Comparison of ENCODE assay signal across 21 mouse cellular contexts in the genomic region with DNA sequence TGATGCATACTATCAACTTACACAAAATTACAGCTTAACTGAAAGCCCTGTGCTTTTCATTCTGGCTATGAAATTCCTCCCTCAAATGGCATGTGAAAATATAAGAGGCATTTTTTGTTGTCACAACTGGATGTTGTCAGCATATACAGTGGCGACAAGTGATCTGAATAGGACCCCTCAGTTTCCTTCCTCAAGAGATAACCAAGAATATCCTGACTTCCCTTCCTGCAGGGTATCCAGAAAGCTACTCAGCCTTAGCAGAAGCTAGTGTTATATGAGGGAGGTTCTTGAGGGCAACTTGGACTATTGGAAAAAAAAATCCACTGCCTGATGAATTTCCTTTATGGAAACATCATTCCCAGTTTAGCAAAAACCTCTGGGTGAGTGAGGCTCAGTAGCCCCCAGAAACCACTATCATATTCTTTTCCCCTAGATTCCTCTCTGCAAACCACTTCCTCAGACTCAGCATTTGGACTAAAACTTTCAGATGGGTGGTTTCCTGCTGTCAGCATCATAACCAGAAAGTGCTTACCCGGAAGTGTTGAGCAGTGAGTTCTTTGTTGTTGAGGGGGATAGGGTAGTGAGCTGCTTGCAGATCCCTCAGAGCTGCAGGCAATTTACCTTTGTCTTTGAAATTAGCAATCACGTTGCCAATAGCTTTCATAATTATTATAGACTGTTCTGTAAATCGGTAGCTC.
DNase-seq lines count a peak whose midpoint lies in the region; ATAC-seq and TF ChIP-seq lines count a peak whose summit lies in the region.
"Had no signal": no experiment of that assay in that cellular context is flagged by ENCODE, and none has a peak within 500 bp of the region (broad histone marks: within the 10 kb centered on the region; RNA-seq: fewer than 3 reads in every experiment).

No protein-coding gene starts in this region.

- no peak for TF ChIP-seq EP300 in CH12.LX (IDR thresholded peaks at IDR 0.05; ENCODE audit: low read length)

- H3K9ac ChIP-seq in heart, embryonic 12.5 days = no peak overlapping the region
- no peak overlapping the region for H3K9ac ChIP-seq in CH12.LX (ENCODE audit: insufficient read depth, low read depth)
- H3K9ac ChIP-seq in liver, embryonic 13.5 days = no peak overlapping the region
- H3K9ac ChIP-seq: forebrain, embryonic 15.5 days; intestine, embryonic 15.5 days; limb, embryonic 12.5 days; neural tube, embryonic 12.5 days had no signal

- TF ChIP-seq CTCF in CH12.LX (conservative IDR thresholded peaks at IDR 0.05 in 1 of 2, IDR thresholded peaks at IDR 0.05 in 1 of 2; ENCODE audit: low read depth in 2 of 2, low read length in 2 of 2) = no peak

- WGBS in heart, embryonic 12.5 days = 48% methylated on average over 4 of the region's 4 CpGs
- WGBS in heart, embryonic 10.5 days = 63% methylated on average over 4 of the region's 4 CpGs
- 20% methylated on average over 4 of the region's 4 CpGs for WGBS in liver, embryonic 13.5 days (ENCODE audit: insufficient replicate concordance)

- H3K4me2 ChIP-seq in heart, embryonic 12.5 days = no peak overlapping the region
- no peak overlapping the region for H3K4me2 ChIP-seq in CH12.LX (ENCODE audit: insufficient read depth, low read depth, poor library complexity, severe bottlenecking)
- H3K4me2 ChIP-seq in liver, embryonic 13.5 days = no peak overlapping the region
- H3K4me2 ChIP-seq: forebrain, embryonic 15.5 days; intestine, embryonic 15.5 days; limb, embryonic 12.5 days; neural tube, embryonic 12.5 days had no signal

- in situ Hi-C loops in CH12.LX (cut with MboI; ENCODE audit: low pct_ligation_motif_present, low pct_unique_long_range_greater_than_20kb, low sequenced_read_pairs) = no loop called here

- no peaks in the 10 kb centered on the region for H3K27me3 ChIP-seq in heart, embryonic 12.5 days (replicated peaks)
- H3K27me3 ChIP-seq in heart, embryonic 10.5 days (ENCODE audit: insufficient read depth, poor library complexity, severe bottlenecking) = no peaks in the 10 kb centered on the region
- no peaks in the 10 kb centered on the region for H3K27me3 ChIP-seq in CH12.LX (replicated peaks)
- H3K27me3 ChIP-seq in liver, embryonic 13.5 days = no peaks in the 10 kb centered on the region
- H3K27me3 ChIP-seq: forebrain, embryonic 15.5 days; intestine, embryonic 15.5 days; limb, embryonic 12.5 days; neural tube, embryonic 12.5 days had no signal

- peak; percentile 57; the same call in 1 of the 2 replicates for ATAC-seq in heart, embryonic 12.5 days (ENCODE audit: insufficient number of reproducible peaks, low FRiP score)
- ATAC-seq in liver, embryonic 13.5 days (ENCODE audit: low read depth) = 0 out of 2 replicates have a peak, but pooled peaks have one; percentile 39
- ATAC-seq: forebrain, embryonic 15.5 days; intestine, embryonic 15.5 days had no signal

- H3K4me1 ChIP-seq in heart, embryonic 12.5 days (replicated peaks) = 0 out of 2 replicates have a peak, but pooled peaks cover 4% of the 10 kb centered on the region
- H3K4me1 ChIP-seq in heart, embryonic 10.5 days = no peaks in the 10 kb centered on the region
- H3K4me1 ChIP-seq in CH12.LX (ENCODE audit: control insufficient read depth in 1 of 2, insufficient read depth in 2 of 2) = no peaks in the 10 kb centered on the region
- H3K4me1 ChIP-seq in liver, embryonic 13.5 days (replicated peaks) = no peaks in the 10 kb centered on the region
- H3K4me1 ChIP-seq: forebrain, embryonic 15.5 days; intestine, embryonic 15.5 days; limb, embryonic 12.5 days; neural tube, embryonic 12.5 days had no signal

- TF ChIP-seq POLR2A in CH12.LX (IDR thresholded peaks at IDR 0.05; ENCODE audit: low read depth, low read length) = no peak

- no peaks in the 10 kb centered on the region for H3K79me2 ChIP-seq in CH12.LX (replicated peaks; ENCODE audit: control insufficient read depth, extremely low read depth, insufficient read depth, poor library complexity, severe bottlenecking)

- DNase-seq in heart, embryonic 10.5 days (ENCODE audit: low spot score) = no peak
- DNase-seq in CH12.LX (ENCODE audit: extremely low read depth) = no peak
- DNase-seq in liver, embryonic 13.5 days = no peak
- peak; percentile 38 for DNase-seq in thymus, postnatal 0 days (ENCODE audit: low spot score)
- no peak for DNase-seq in lung, postnatal 4 days
- DNase-seq in left cerebral cortex, postnatal 4 days = no peak
- DNase-seq in adrenal gland, postnatal 25 days = no peak
- DNase-seq: adrenal gland, postnatal 36 days; B cell, adult 2 months; gastrocnemius, postnatal 10 days; heart, postnatal 36 days; kidney, postnatal 25 days; layer of hippocampus, postnatal 36 days; lung, postnatal 10 days; midbrain, embryonic 14.5 days; right cerebral cortex, postnatal 4 days had no signal

- peak overlapping the region; percentile 44; the same call in 1 of the 2 replicates for H3K27ac ChIP-seq in heart, embryonic 12.5 days (ENCODE audit: poor library complexity, severe bottlenecking)
- H3K27ac ChIP-seq in heart, embryonic 10.5 days = no peak overlapping the region
- no peak overlapping the region for H3K27ac ChIP-seq in CH12.LX (ENCODE audit: insufficient read depth, low read depth)
- no peak overlapping the region for H3K27ac ChIP-seq in liver, embryonic 13.5 days
- H3K27ac ChIP-seq: forebrain, embryonic 15.5 days; intestine, embryonic 15.5 days; limb, embryonic 12.5 days; neural tube, embryonic 12.5 days had no signal

- no peaks in the 10 kb centered on the region for H3K9me3 ChIP-seq in heart, embryonic 12.5 days (replicated peaks)
- H3K9me3 ChIP-seq in heart, embryonic 10.5 days = no peaks in the 10 kb centered on the region
- H3K9me3 ChIP-seq in CH12.LX (replicated peaks; ENCODE audit: low read length) = no peaks in the 10 kb centered on the region
- H3K9me3 ChIP-seq in liver, embryonic 13.5 days (replicated peaks) = no peaks in the 10 kb centered on the region
- H3K9me3 ChIP-seq: forebrain, embryonic 15.5 days; intestine, embryonic 15.5 days; limb, embryonic 12.5 days; neural tube, embryonic 12.5 days had no signal

- H3K36me3 ChIP-seq in heart, embryonic 12.5 days = no peaks in the 10 kb centered on the region
- no peaks in the 10 kb centered on the region for H3K36me3 ChIP-seq in heart, embryonic 10.5 days
- no peaks in the 10 kb centered on the region for H3K36me3 ChIP-seq in CH12.LX (replicated peaks in 1 of 2; ENCODE audit: control insufficient read depth in 1 of 2, insufficient read depth in 1 of 2, low read length in 1 of 2)
- no peaks in the 10 kb centered on the region for H3K36me3 ChIP-seq in liver, embryonic 13.5 days
- H3K36me3 ChIP-seq: forebrain, embryonic 15.5 days; intestine, embryonic 15.5 days; limb, embryonic 12.5 days; neural tube, embryonic 12.5 days had no signal

- no peak overlapping the region for H3K4me3 ChIP-seq in heart, embryonic 12.5 days
- no peak overlapping the region for H3K4me3 ChIP-seq in heart, embryonic 10.5 days
- no peak overlapping the region for H3K4me3 ChIP-seq in CH12.LX (replicated peaks in 1 of 3; ENCODE audit: low read depth in 2 of 3, low read length in 2 of 3, poor library complexity in 1 of 3)
- H3K4me3 ChIP-seq in liver, embryonic 13.5 days (replicated peaks) = no peak overlapping the region
- H3K4me3 ChIP-seq: forebrain, embryonic 15.5 days; intestine, embryonic 15.5 days; limb, embryonic 12.5 days; neural tube, embryonic 12.5 days had no signal

- TF ChIP-seq RAD21 in CH12.LX (IDR thresholded peaks at IDR 0.05; ENCODE audit: low read depth, low read length) = no peak

- intact Hi-C loops in left cerebral cortex, postnatal 4 days (cut with DNase I) = no loop called here

- dilution Hi-C loops in CH12.LX (cut with MboI; ENCODE audit: extremely low pct_ligation_motif_present, extremely low pct_unique_long_range_greater_than_20kb, low sequenced_read_pairs) = no loop called here

TF ChIP-seq in CH12.LX, 34 proteins besides CTCF, POLR2A, EP300 and RAD21:
- TF ChIP-seq ELF1 (IDR thresholded peaks at IDR 0.05; ENCODE audit: low read depth, low read length) (0 out of 2 replicates have a peak, but pooled peaks have one; percentile 16), IRF4 (IDR thresholded peaks at IDR 0.05; ENCODE audit: low read depth, low read length) (no peak)
